Mouse (Mus musculus) erythroblast, embryonic 14.5 days (primary cell): ENCODE measurements at regions not wholly inside any gene's neighbourhood (a gene's known extent, or its start where the extent isn't known, plus 50 kb on each side); places are given as distances from the start of the nearest gene placed in this dataset.

ENCODE experiments used
- GATA1 ChIP-seq: IDR thresholded peaks from 2 replicates; pipeline ENCODE4 v1.6.1; 2012; ENCODE audit warnings: low read length, inconsistent platforms, mixed read lengths
- TAL1 ChIP-seq: IDR thresholded peaks from 3 replicates; pipeline ENCODE4 v1.6.1; 2012; ENCODE audit warnings: low read length, inconsistent platforms, mixed read lengths

GRCm38 (mm10) chr11:64652811-64653210 is 216.4 kb upstream of the F930015N05Rik start:
- TF ChIP-seq GATA1 (no peak), TAL1 (no peak)
